Mouse (Mus musculus) neural tube, embryonic 12.5 days (tissue): Measurements from ENCODE around the gene Gzmd. TPM values are rescaled to one million over a fixed set of nuclear protein-coding genes. Genes with fewer than 3 reads are reported as not detected.

ENCODE experiments used
- microRNA-seq: library from miRNA; unstranded; fragments of <30 nt; microRNA quantifications from one replicate; pipeline ENCODE4, GENCODE M21; 2017
- polyA plus RNA-seq: library from polyadenylated mRNA; unstranded; fragments of >200 nt; fragmentation: Nextera tagmentation; extraction: Ambion mirVana; gene quantifications from 2 replicates; pipeline ENCODE4 v1.2.1, GENCODE M21; 2016

The Gzmd gene
- polyA plus RNA-seq, 1 experiment from 2014 or later: not detected

Small RNA genes within 50 kb of the gene (microRNA-seq; reads per million reads assigned to microRNA genes)
- gene Mir6949: not detected

Other genes with a start within 250 kb of the Gzmd start
- 0.25 and 0.28 TPM in 2 replicates for gene Cbln3, start 248.2 kb downstream of the Gzmd start, polyA plus RNA-seq
- gene Khnyn, start 247.7 kb downstream of the Gzmd start, polyA plus RNA-seq: 18.3 and 19.7 TPM in 2 replicates
- 59.9 and 66.0 TPM in 2 replicates for gene Sdr39u1, start 232.3 kb downstream of the Gzmd start, polyA plus RNA-seq
- gene Cma1, start 187.9 kb downstream of the Gzmd start, polyA plus RNA-seq: not detected in 2 replicates
- gene Cma2, start 181.6 kb downstream of the Gzmd start, polyA plus RNA-seq: not detected in 2 replicates
- not detected in 2 replicates for gene Mcpt1, start 114.6 kb downstream of the Gzmd start, polyA plus RNA-seq
- not detected in 2 replicates for gene Mcpt9, start 102.1 kb downstream of the Gzmd start, polyA plus RNA-seq
- not detected in 2 replicates for gene Mcpt2, start 90.6 kb downstream of the Gzmd start, polyA plus RNA-seq
- not detected in 2 replicates for gene Mcpt4, start 70.3 kb downstream of the Gzmd start, polyA plus RNA-seq
- not detected in 2 replicates for gene Mcpt8, start 47.3 kb downstream of the Gzmd start, polyA plus RNA-seq
- not detected in 2 replicates for gene Ctsg, start 30.0 kb downstream of the Gzmd start, polyA plus RNA-seq
- gene Gzme, start 12.0 kb downstream of the Gzmd start, polyA plus RNA-seq: not detected in 2 replicates
- gene Gzmg, start 27.0 kb upstream of the Gzmd start, polyA plus RNA-seq: not detected in 2 replicates
- gene Gzmn, start 42.0 kb upstream of the Gzmd start, polyA plus RNA-seq: not detected in 2 replicates
- gene Gzmf, start 78.8 kb upstream of the Gzmd start, polyA plus RNA-seq: not detected in 2 replicates
- not detected in 2 replicates for gene Gzmc, start 102.0 kb upstream of the Gzmd start, polyA plus RNA-seq
- gene Gzmb, start 129.7 kb upstream of the Gzmd start, polyA plus RNA-seq: not detected in 2 replicates
- gene Atp12a, start 232.5 kb upstream of the Gzmd start, polyA plus RNA-seq: not detected in 2 replicates